Mouse (Mus musculus) large intestine, adult 2 months (tissue): Measurements from ENCODE around the gene Dusp16. TPM values are rescaled to one million over a fixed set of nuclear protein-coding genes. Genes with fewer than 3 reads are reported as not detected.

Experiments
- DNase-seq: peaks from one replicate; pipeline ENCODE4 v3.0.0-alpha.2; 2012; ENCODE audit warnings: low read depth, low spot score
- WGBS: fragments of 180-500 bp; shearing (Covaris S2); methylation state at CpG from one replicate; pipeline ENCODE4 v1.1.7; 2018; 5-methylcytosine and 5-hydroxymethylcytosine counted together
- polyA plus RNA-seq: library from polyadenylated mRNA; depleted of rRNA; stranded (reverse); fragments of >200 nt; gene quantifications from 2 replicates; pipeline ENCODE4 v1.2.3, GENCODE M21; 2012; rRNA removed

The Dusp16 gene
- 9.3 and 22.1 TPM in 2 replicates for polyA plus RNA-seq

GRCm38 (mm10) chr6:134792141-134793045, at the start of gene Dusp16:
Gene Dusp16 (minus strand): TSS chr6:134792625.
- WGBS: under 1% methylated on average over 107 of the region's 108 CpGs
- DNase-seq: peak; percentile 95

- DNase-seq: no peak
- 62% methylated on average over 2 of the region's 2 CpGs for WGBS
Observed at GRCm38 (mm10) chr6:134840346-134840745, 47.9 kb upstream of the Dusp16 start.

GRCm38 (mm10) chr6:134838111-134838510, 45.7 kb upstream of the Dusp16 start:
- no peak for DNase-seq
- WGBS: 92% methylated on average over 4 of the region's 4 CpGs

- DNase-seq: no peak
- 87% methylated on average over 9 of the region's 9 CpGs for WGBS
Observed at GRCm38 (mm10) chr6:134834585-134835251, 42.3 kb upstream of the Dusp16 start.

- WGBS: 2% methylated on average over 10 of the region's 10 CpGs
- no peak for DNase-seq
Observed at GRCm38 (mm10) chr6:134830776-134831175, 38.4 kb upstream of the Dusp16 start.

- under 1% methylated on average over 58 of the region's 58 CpGs for WGBS
Observed at GRCm38 (mm10) chr6:134829786-134830700, 37.6 kb upstream of the Dusp16 start, which contains the start of gene Crebl2. Gene Crebl2 (plus strand): TSS chr6:134830154.

GRCm38 (mm10) chr6:134822844-134823243, 30.4 kb upstream of the Dusp16 start:
- WGBS: 74% methylated on average over 10 of the region's 10 CpGs
- no peak for DNase-seq

More at GRCm38 (mm10) chr6:134829786-134830700, 37.6 kb upstream of the Dusp16 start, which contains the start of gene Crebl2:
- DNase-seq: peak; percentile 85

GRCm38 (mm10) chr6:134820411-134820810, 28.0 kb upstream of the Dusp16 start:
- 51% methylated on average over 6 of the region's 6 CpGs for WGBS

GRCm38 (mm10) chr6:134819741-134820140, 27.3 kb upstream of the Dusp16 start:
- no peak for DNase-seq
- WGBS: 31% methylated on average over 5 of the region's 5 CpGs

More at GRCm38 (mm10) chr6:134820411-134820810, 28.0 kb upstream of the Dusp16 start:
- DNase-seq: no peak

- DNase-seq: no peak
- WGBS: 64% methylated on average over 12 of the region's 12 CpGs
Observed at GRCm38 (mm10) chr6:134817051-134817928, 24.9 kb upstream of the Dusp16 start.

- DNase-seq: no peak
Observed at GRCm38 (mm10) chr6:134813066-134813465, 20.6 kb upstream of the Dusp16 start.

GRCm38 (mm10) chr6:134807794-134808193, 15.4 kb upstream of the Dusp16 start:
- DNase-seq: no peak
- 93% methylated on average over 11 of the region's 11 CpGs for WGBS

More at GRCm38 (mm10) chr6:134813066-134813465, 20.6 kb upstream of the Dusp16 start:
- WGBS: 85% methylated on average over 1 of the region's 1 CpGs

- DNase-seq: no peak
- WGBS: 62% methylated on average over 2 of the region's 2 CpGs
Observed at GRCm38 (mm10) chr6:134807091-134807490, 14.7 kb upstream of the Dusp16 start.

GRCm38 (mm10) chr6:134806130-134806529, 13.7 kb upstream of the Dusp16 start:
- 89% methylated on average over 6 of the region's 6 CpGs for WGBS
- DNase-seq: no peak

- WGBS: 44% methylated on average over 5 of the region's 5 CpGs
- DNase-seq: no peak
Observed at GRCm38 (mm10) chr6:134804736-134805277, 12.4 kb upstream of the Dusp16 start.

GRCm38 (mm10) chr6:134802641-134803043, 10.2 kb upstream of the Dusp16 start:
- no peak for DNase-seq
- 28% methylated on average over 9 of the region's 9 CpGs for WGBS

GRCm38 (mm10) chr6:134801483-134801882, 9.1 kb upstream of the Dusp16 start:
- DNase-seq: no peak
- WGBS: 70% methylated on average over 1 of the region's 1 CpGs

GRCm38 (mm10) chr6:134796297-134796696, 3.9 kb upstream of the Dusp16 start:
- no peak for DNase-seq

More at GRCm38 (mm10) chr6:134796297-134796696, 3.9 kb upstream of the Dusp16 start:
- WGBS: 80% methylated on average over 10 of the region's 10 CpGs
